Mouse (Mus musculus) cortical plate, adult 2 months (tissue): Measurements from ENCODE around the gene Stat1.

ENCODE experiments used
- CTCF ChIP-seq: fragments of 200-500 bp; IDR thresholded peaks from 2 replicates; pipeline ENCODE4 v1.5.1; 2011; ENCODE audit warnings: mild to moderate bottlenecking, control low read depth, low read length; ENCODE audit not compliant: insufficient read depth; ENCODE audit errors: extremely low read depth
- POLR2A ChIP-seq: fragments of 200-500 bp; IDR thresholded peaks from 2 replicates; pipeline ENCODE4 v1.6.1; 2011; ENCODE audit warnings: mild to moderate bottlenecking, low read length, control low read depth; ENCODE audit not compliant: insufficient read depth; ENCODE audit errors: extremely low read depth

- TF ChIP-seq CTCF (no peak), POLR2A (no peak)
Observed at GRCm38 (mm10) chr1:52116441-52116840, 2.8 kb upstream of the Stat1 start.
